Mouse (Mus musculus) spleen, adult 12 weeks (tissue): Measurements from ENCODE around the gene Efcab2.

Source experiments
- DNase-seq: peaks from one replicate; pipeline ENCODE4 v3.0.0; 2022; ENCODE audit warnings: low spot score

Gene Efcab2

GRCm38 (mm10) chr1:178405951-178406711 lies at the start of gene Efcab2:
Gene Efcab2 (plus strand): TSS chr1:178406085.
- peak; percentile 85 for DNase-seq

DNA sequence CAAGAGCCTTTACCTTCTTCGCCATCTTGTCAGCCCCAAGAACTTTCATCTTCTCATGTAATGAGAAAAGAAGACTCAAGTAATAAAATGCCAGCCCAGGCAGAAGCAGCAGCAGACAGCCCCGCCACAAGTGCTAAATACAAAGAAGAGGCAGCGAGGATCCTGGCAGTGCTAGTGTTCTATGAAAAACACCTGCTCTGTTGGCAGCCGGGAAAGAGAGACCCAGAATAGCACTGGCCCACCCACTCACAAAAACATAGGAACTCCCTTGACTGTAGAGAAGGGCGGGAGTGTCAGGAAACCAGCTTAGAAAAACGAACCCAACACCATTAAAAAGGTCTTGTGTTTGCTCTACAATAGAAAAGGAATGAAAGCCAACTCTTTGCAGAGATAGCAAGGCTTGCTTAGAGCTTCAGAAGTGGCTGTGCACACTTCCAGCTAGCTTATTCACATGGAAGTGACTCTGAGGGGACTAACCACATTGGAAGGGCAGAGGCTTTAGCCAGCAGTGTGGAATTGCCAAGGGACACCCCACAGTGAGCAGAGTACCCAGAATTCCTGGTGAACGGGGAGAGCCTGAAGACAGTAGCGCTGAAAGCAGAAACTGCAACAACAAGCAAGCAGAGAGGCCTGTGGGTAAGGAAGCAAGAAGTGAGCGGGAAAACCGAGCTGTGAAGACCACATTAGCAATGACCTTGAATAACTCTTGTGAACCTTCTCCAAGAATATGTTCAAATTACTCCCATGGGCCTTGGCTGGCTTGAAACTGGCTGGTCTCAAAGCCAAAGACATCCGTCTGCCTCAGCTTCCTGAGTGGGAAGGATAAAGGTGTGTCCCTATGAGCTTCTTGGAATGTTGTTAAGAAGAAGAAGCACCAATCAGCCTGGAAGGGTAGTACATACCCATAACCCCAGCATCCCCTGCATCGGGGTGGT lies 47.8 kb upstream of the Efcab2 start:
- DNase-seq = no peak

- DNase-seq = no peak
These were observed 45.6 kb upstream of the Efcab2 start for GRCm38 (mm10) chr1:178360264-178360663.

DNA sequence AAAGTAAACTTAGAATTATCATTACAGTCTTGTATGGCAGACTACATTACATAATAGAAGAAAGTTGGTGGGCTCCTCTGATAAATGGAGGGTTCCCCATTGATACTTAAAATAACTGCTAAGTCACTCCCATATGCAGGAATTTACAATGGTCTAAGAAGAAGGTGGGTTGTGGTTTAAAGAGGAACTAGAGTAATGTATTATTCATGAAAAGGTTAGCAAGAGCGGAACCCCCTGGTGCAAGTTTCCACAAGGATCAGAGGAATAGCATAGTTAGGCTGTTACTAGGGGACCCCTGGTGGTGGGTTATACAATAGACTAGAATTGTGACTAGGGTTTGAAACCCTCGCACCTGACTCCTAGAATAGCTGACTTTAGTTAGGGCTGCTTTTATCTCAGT lies 45.2 kb upstream of the Efcab2 start:
- DNase-seq = no peak

DNA sequence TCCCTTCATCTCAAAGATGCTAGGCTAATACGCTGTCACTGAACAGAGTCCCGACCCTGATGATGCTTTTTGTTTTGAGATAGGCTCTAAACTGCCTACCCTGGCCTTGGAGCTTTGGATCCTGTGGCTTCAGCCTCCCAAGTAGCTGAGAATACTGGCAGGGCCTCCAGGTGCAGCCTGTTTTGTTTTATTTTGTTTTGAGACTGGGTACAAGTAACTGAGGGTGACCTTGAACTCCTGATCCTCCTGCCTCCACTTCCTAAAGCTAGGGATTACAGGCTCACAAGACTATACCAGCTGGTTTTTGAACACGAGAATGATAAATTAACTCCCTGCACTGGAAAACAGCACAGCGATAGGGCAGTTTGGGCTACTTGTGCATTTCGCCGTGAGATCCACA lies 40.7 kb upstream of the Efcab2 start:
- no peak for DNase-seq

DNA sequence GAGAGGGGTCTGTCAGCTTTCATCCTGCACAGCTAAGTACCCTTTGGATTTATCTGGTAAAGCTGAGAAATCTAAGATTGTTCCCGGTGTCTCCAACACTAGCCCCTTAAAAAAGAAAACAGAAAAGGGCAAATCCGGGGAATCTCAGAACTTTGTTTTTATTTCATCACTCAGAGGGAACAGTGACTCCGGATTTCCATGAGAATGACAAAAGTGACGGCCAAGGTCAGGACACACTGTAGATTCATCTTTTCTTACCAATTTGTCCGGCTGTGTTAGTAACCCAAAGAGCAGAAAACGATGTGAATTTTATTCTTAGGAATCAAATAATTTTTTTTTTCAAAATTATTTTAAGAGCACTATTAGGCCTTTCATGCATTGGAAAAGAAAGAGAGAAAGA lies 37.8 kb upstream of the Efcab2 start:
- DNase-seq = no peak

- DNase-seq = peak; percentile 79
These were observed 37.2 kb upstream of the Efcab2 start for GRCm38 (mm10) chr1:178368548-178369271.

- no peak for DNase-seq
These were observed 36.6 kb upstream of the Efcab2 start for GRCm38 (mm10) chr1:178369272-178369651.

GRCm38 (mm10) chr1:178372681-178373080 lies 33.2 kb upstream of the Efcab2 start:
- DNase-seq = no peak

DNA sequence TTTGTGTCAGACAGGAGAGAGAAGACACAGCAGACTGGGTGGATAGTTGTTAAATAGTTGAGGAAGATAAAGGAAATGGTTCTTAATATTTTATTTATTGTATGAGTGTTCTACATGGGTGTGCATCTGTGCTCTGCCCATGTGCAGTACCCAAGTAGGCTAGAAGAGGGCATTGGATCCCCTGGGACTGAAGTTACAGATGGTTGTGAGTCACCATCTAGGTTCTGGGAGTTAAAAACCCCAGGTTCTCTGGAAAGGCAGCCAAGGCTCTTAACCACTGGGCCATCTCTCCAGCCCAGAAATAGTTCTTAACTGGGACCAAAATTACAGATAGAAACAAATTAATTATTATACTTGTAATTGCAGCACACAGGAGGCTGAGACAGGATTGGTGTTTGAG lies 30.5 kb upstream of the Efcab2 start:
- DNase-seq = no peak

GRCm38 (mm10) chr1:178376061-178376460 lies 29.8 kb upstream of the Efcab2 start:
- peak; percentile 15 for DNase-seq

DNA sequence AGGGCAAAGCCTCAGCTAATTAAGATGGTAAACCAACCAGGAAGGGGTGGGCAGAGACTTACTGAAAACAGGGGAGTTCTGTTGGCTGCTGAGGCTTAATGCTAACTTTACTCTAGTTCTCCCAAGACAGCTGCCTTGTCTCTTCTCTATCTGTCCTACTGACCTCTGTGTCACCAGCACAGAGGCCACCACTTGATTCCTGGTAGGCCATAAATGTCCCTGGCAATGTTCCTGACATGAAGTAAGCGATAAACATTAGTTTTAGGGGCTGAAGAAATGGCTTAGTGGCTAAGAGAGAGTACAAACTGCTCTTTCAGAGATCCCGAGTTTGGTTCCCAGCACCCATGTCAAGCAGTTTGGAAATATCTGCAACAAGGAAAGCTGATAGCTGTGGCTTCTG lies 29.0 kb upstream of the Efcab2 start:
- no peak for DNase-seq

DNA sequence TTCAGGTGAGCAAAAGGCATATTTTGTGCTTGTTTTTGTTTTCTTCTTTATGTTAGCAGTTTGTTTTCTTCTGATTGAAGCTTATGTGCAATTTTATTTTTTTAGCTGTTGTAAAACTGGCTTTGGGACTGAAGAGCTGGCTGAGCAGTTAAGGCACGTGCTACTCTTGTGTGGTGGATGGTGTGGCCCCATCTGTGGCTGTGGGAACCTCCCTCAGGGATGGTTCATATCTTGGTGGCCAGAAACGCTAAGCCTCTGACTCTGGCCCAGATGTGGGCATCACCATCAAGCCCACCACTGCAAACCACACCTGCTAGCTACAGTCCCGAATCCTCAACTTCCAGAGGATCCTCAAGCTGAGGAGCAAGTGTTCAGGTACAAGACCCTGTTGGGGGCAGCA lies 27.8 kb upstream of the Efcab2 start:
- DNase-seq = no peak

GRCm38 (mm10) chr1:178379224-178379623 lies 26.7 kb upstream of the Efcab2 start:
- DNase-seq = no peak

DNA sequence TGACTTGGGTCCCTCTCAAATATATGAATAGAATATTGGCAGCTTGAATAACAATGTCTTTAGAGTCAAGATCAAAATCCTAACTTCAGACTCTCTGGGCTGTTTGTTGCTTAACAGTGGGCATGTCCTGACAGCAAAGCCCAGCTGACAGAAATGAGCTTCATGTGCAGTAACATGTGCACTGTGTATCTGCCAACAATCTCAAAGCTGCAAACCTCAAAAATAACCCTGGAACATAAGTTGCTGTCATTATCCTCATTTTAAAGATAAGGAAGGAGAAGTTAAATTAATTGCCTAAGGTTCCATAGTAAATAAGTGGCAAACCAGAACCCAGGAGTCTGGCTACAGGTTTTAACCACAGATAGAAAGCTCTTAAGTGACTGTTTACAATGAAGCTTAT lies 23.7 kb upstream of the Efcab2 start:
- no peak for DNase-seq

DNA sequence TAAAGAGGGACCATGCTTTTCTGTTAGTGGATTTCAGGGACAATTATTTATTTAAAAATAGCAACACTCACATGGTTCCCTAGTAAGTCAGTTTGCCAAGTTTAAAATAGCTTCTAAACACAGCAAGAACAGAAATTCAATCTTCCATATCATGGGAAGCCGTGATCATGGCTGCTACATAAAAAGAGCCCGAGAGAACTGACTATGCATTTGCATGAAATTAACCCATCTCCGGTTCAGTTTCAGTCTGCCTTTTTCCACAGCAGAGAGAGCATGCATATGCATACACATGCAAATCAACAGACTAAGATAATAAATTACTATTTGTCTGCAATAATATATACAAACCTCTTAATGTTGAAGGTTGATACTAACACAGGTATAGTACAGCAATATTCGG lies 17.1 kb upstream of the Efcab2 start:
- no peak for DNase-seq

GRCm38 (mm10) chr1:178389401-178389800 lies 16.5 kb upstream of the Efcab2 start:
- DNase-seq = no peak

DNA sequence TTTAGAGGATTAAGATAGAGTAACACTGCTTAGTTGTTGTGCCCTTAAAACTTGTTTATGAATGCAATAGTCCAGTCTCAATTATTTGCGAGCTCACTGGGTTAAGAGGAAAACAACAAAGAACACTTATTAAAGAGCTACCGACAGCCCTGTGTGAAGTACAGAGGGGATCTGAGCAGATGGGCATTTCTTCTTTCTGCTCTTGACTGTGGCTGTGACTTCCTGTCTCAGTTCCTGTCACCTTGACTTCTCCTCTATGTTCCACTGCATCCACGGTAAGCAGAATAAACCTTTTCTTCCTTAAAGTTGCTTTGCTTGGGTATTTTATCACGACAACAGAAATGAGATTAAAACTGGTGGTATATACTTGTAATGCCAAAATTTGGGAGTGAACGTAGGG lies 12.9 kb upstream of the Efcab2 start:
- no peak for DNase-seq

- DNase-seq = no peak
These were observed 10.8 kb upstream of the Efcab2 start for GRCm38 (mm10) chr1:178395091-178395490.

- no peak for DNase-seq
These were observed 9.5 kb upstream of the Efcab2 start for GRCm38 (mm10) chr1:178396383-178396782.

DNA sequence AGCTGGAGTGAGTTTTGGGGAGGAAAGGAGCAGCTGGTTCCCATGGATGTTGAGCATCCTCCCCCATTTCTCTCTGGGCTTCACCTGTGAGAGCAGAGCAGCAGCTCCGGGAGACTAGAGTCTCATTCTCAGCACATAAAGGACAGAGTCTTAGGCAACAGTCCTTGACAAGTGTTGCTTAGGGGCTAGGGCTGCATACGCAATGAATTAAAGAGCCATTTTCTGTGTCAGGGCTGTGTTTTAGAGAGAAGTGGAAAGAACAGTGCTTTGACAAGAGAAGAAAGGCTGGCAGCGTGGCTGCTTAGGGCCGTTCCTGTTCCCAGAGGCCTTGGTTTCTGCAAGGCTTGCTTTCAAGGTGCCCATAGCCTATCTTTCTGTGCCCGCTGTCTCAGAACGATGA lies 6.0 kb upstream of the Efcab2 start:
- DNase-seq = no peak

DNA sequence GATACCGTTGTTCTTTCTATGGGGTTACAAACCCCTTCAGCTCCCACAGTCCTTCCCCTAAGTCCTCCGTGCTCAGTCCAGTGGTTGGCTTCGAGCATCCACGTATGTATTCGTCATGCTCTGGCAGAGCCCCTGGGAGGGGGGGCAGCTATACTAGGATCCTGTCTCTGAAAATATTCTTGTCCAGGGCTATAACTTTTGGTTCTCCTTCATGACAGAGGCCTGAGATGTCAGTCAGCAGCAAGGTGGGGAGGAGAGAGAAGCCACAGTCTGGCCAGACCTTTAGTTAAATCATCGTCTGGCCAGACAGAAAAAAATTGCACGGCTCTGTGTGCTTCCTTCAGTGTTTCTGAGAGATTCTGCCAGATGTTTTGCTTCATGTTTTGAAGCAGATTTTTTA lies 5.2 kb upstream of the Efcab2 start:
- DNase-seq = no peak

- no peak for DNase-seq
These were observed 3.9 kb upstream of the Efcab2 start for GRCm38 (mm10) chr1:178401960-178402359.
